Mouse (Mus musculus) spleen, adult 2 months (tissue): ENCODE measurements at regions not wholly inside any gene's neighbourhood (a gene's known extent, or its start where the extent isn't known, plus 50 kb on each side); places are given as distances from the start of the nearest gene placed in this dataset.

ENCODE experiments used
- CTCF ChIP-seq: fragments of 200-500 bp; IDR thresholded peaks from 2 replicates; pipeline ENCODE4 v1.5.1; 2011; ENCODE audit warnings: mild to moderate bottlenecking, inconsistent platforms; ENCODE audit not compliant: insufficient read depth, insufficient read length, insufficient replicate concordance; ENCODE audit errors: extremely low read depth
- POLR2A ChIP-seq: fragments of 200-500 bp; IDR thresholded peaks from 2 replicates; pipeline ENCODE4 v1.6.1; 2011; ENCODE audit warnings: low read depth, low read length, inconsistent platforms

GRCm38 (mm10) chr9:61022371-61023026, 228.2 kb downstream of the Uaca start:
- TF ChIP-seq CTCF (no peak), POLR2A (no peak)
